Mouse (Mus musculus): ENCODE results near the gene Ccdc9b.

The Ccdc9b gene

GRCm38 (mm10) chr2:118778418-118778817 is 16.0 kb upstream of the Ccdc9b start:
- no peak for DNase-seq (ENCODE audit: low read depth, low spot score)

- DNase-seq (ENCODE audit: low read depth, low spot score): no peak
Measured at GRCm38 (mm10) chr2:118776295-118776694, 13.8 kb upstream of the Ccdc9b start.

GRCm38 (mm10) chr2:118775846-118776245 is 13.4 kb upstream of the Ccdc9b start:
- DNase-seq (ENCODE audit: low read depth, low spot score): no peak

GRCm38 (mm10) chr2:118775396-118775795 is 12.9 kb upstream of the Ccdc9b start:
- DNase-seq (ENCODE audit: low read depth, low spot score): no peak

GRCm38 (mm10) chr2:118774536-118774935 is 12.1 kb upstream of the Ccdc9b start:
- DNase-seq (ENCODE audit: low read depth, low spot score): no peak

- no peak for DNase-seq (ENCODE audit: low read depth, low spot score)
Measured at GRCm38 (mm10) chr2:118772158-118772874, 9.9 kb upstream of the Ccdc9b start, which contains the start of gene Phgr1. Gene Phgr1 (plus strand): TSS chr2:118772769.

- no peak for DNase-seq (ENCODE audit: low read depth, low spot score)
Measured at GRCm38 (mm10) chr2:118766041-118767033, 3.9 kb upstream of the Ccdc9b start.

GRCm38 (mm10) chr2:118764875-118765274 is 2.4 kb upstream of the Ccdc9b start:
- no peak for DNase-seq (ENCODE audit: low read depth, low spot score)

GRCm38 (mm10) chr2:118764094-118764831 is 1.8 kb upstream of the Ccdc9b start:
- no peak for DNase-seq (ENCODE audit: low read depth, low spot score)

GRCm38 (mm10) chr2:118763469-118763868 is 1.0 kb upstream of the Ccdc9b start:
- DNase-seq (ENCODE audit: low read depth, low spot score): no peak

- DNase-seq (ENCODE audit: low read depth, low spot score): no peak
Measured at GRCm38 (mm10) chr2:118762784-118763148, 305 bp upstream of the Ccdc9b start.

- DNase-seq (ENCODE audit: low read depth, low spot score): no peak
Measured at GRCm38 (mm10) chr2:118761358-118761757, 1.1 kb downstream of the Ccdc9b start.

- no peak for DNase-seq (ENCODE audit: low read depth, low spot score)
Measured at GRCm38 (mm10) chr2:118760311-118761025, 2.0 kb downstream of the Ccdc9b start.

GRCm38 (mm10) chr2:118759828-118760227 is 2.6 kb downstream of the Ccdc9b start:
- no peak for DNase-seq (ENCODE audit: low read depth, low spot score)

- DNase-seq (ENCODE audit: low read depth, low spot score): no peak
Measured at GRCm38 (mm10) chr2:118756103-118756502, 6.4 kb downstream of the Ccdc9b start.

GRCm38 (mm10) chr2:118755407-118755806 is 7.1 kb downstream of the Ccdc9b start:
- no peak for DNase-seq (ENCODE audit: low read depth, low spot score)

- DNase-seq (ENCODE audit: low read depth, low spot score): no peak
Measured at GRCm38 (mm10) chr2:118754143-118754542, 8.3 kb downstream of the Ccdc9b start.

GRCm38 (mm10) chr2:118752792-118753108 is 9.7 kb downstream of the Ccdc9b start:
- DNase-seq (ENCODE audit: low read depth, low spot score): no peak

GRCm38 (mm10) chr2:118751896-118752791 is 10.3 kb downstream of the Ccdc9b start:
- no peak for DNase-seq (ENCODE audit: low read depth, low spot score)

GRCm38 (mm10) chr2:118750476-118750875 is 12.0 kb downstream of the Ccdc9b start:
- DNase-seq (ENCODE audit: low read depth, low spot score): no peak

All from embryo, embryonic 11.5 days (tissue).